Mouse (Mus musculus) heart, postnatal 0 days (tissue): Measurements from ENCODE around the gene Wdr63. TPM values are rescaled to one million over a fixed set of nuclear protein-coding genes. Genes with fewer than 3 reads are reported as not detected.
A peak's percentile ranks its signal among the peaks of the same experiment; 100 is the strongest.

Source experiments
- ATAC-seq: fragments of 200-750 bp; cut with Nextera tagmentation; 2 replicates; pipeline ENCODE4 v1.8.0; 2017; ENCODE audit warnings: low read depth, moderate number of reproducible peaks, moderate library complexity; ENCODE audit not compliant: insufficient read depth
- DNase-seq: peaks from one replicate; pipeline ENCODE4 v3.0.0-alpha.2; 2016; ENCODE audit warnings: low spot score
- H3K27ac ChIP-seq: fragments of 300-500 bp; sonication (generic); 2 replicates; pipeline ENCODE4 v1.5.1; 2014; ENCODE audit warnings: low read depth, mild to moderate bottlenecking
- H3K27me3 ChIP-seq: fragments of 300-500 bp; sonication (generic); 2 replicates; pipeline ENCODE4 v1.6.1; 2014; ENCODE audit warnings: low read length, mixed read lengths; ENCODE audit not compliant: control insufficient read depth, insufficient read depth
- H3K36me3 ChIP-seq: fragments of 300-500 bp; sonication (generic); replicated peaks from 2 replicates; pipeline ENCODE4 v1.6.1; 2014; ENCODE audit warnings: low read length, mixed read lengths; ENCODE audit not compliant: control insufficient read depth, insufficient read depth
- H3K4me1 ChIP-seq: fragments of 300-500 bp; sonication (generic); 2 replicates; pipeline ENCODE4 v1.6.1; 2014; ENCODE audit warnings: antibody characterized with exemption; ENCODE audit not compliant: control insufficient read depth, insufficient read depth
- H3K4me2 ChIP-seq: fragments of 300-500 bp; sonication (generic); 2 replicates; pipeline ENCODE4 v1.6.1; 2014; ENCODE audit warnings: low read depth, mild to moderate bottlenecking, low read length, moderate library complexity
- H3K4me3 ChIP-seq: fragments of 300-500 bp; sonication (generic); 2 replicates; pipeline ENCODE4 v1.5.1; 2014; ENCODE audit warnings: low read depth, low read length
- H3K9ac ChIP-seq: fragments of 300-500 bp; sonication (generic); replicated peaks from 2 replicates; pipeline ENCODE4 v1.6.1; 2014; ENCODE audit warnings: low read depth, low read length, mixed read lengths
- H3K9me3 ChIP-seq: fragments of 300-500 bp; sonication (generic); replicated peaks from 2 replicates; pipeline ENCODE4 v1.6.1; 2016; ENCODE audit warnings: low read length; ENCODE audit not compliant: control insufficient read depth
- CTCF ChIP-seq: IDR thresholded peaks from 2 replicates; pipeline ENCODE4 v1.5.1; 2016; ENCODE audit warnings: antibody characterized with exemption, control low read depth, low read depth
- EP300 ChIP-seq: IDR thresholded peaks from 2 replicates; pipeline ENCODE4 v1.6.1; 2016; ENCODE audit warnings: antibody characterized with exemption, low read depth
- WGBS: fragments of 180-500 bp; shearing (Covaris S2); extraction: QIAGEN DNeasy Blood & Tissue Kit; methylation state at CpG from one replicate; pipeline ENCODE4 v1.1.7; 2014; 5-methylcytosine and 5-hydroxymethylcytosine counted together
- polyA plus RNA-seq: library from polyadenylated mRNA; unstranded; fragments of >200 nt; fragmentation: Nextera tagmentation; extraction: Ambion mirVana; gene quantifications from 2 replicates; pipeline ENCODE4 v1.2.1, GENCODE M21; 2015
- total RNA-seq: library from RNA; depleted of rRNA; stranded (reverse); fragments of >200 nt; gene quantifications from 2 replicates; pipeline ENCODE4 v1.2.3, GENCODE M21; 2014; ENCODE audit warnings: low replicate concordance

Gene Wdr63
- total and polyA plus RNA-seq, 2 experiments from 2014 or later, result not detected

- Histone ChIP-seq H3K9ac (no peak overlapping the region), H3K4me2 (peak overlapping the region; percentile 22), H3K27ac (0 out of 2 replicates have a peak overlapping the region, but pooled peaks have one; percentile 5), H3K9me3 (no peaks in the 10 kb centered on the region), H3K27me3 (no peaks in the 10 kb centered on the region), H3K4me1 (peaks cover 27% of the 10 kb centered on the region), H3K36me3 (no peaks in the 10 kb centered on the region), H3K4me3 (no peak overlapping the region)
- ATAC-seq (peak; percentile 79), DNase-seq (peak; percentile 85)
- 32% methylated on average over 11 of the region's 11 CpGs for WGBS
- TF ChIP-seq EP300, result no peak
- no peak for TF ChIP-seq CTCF
Observed at GRCm38 (mm10) chr3:146051277-146052007, 56.5 kb downstream of the Wdr63 start.

GRCm38 (mm10) chr3:146049951-146050350 is 58.0 kb downstream of the Wdr63 start:
- H3K27ac ChIP-seq, result no peak overlapping the region
- TF ChIP-seq CTCF, result no peak
- TF ChIP-seq EP300, result no peak
- no peak overlapping the region for H3K4me2 ChIP-seq
- no peaks in the 10 kb centered on the region for H3K27me3 ChIP-seq
- no peaks in the 10 kb centered on the region for H3K9me3 ChIP-seq
- DNase-seq (no peak), ATAC-seq (no peak)
- H3K4me1 ChIP-seq, result peaks cover 27% of the 10 kb centered on the region
- H3K4me3 ChIP-seq, result no peak overlapping the region
- H3K36me3 ChIP-seq, result no peaks in the 10 kb centered on the region
- 75% methylated on average over 5 of the region's 5 CpGs for WGBS
- no peak overlapping the region for H3K9ac ChIP-seq

GRCm38 (mm10) chr3:146047704-146048207 is 60.2 kb downstream of the Wdr63 start:
- peak; percentile 40 for ATAC-seq
- Histone ChIP-seq H3K4me2 (peak overlapping the region; percentile 44), H3K27ac (peak overlapping the region; percentile 34), H3K9me3 (no peaks in the 10 kb centered on the region), H3K36me3 (no peaks in the 10 kb centered on the region), H3K4me3 (no peak overlapping the region), H3K27me3 (no peaks in the 10 kb centered on the region), H3K4me1 (peaks cover 19% of the 10 kb centered on the region), H3K9ac (0 out of 2 replicates have a peak overlapping the region, but pooled peaks have one; percentile 23)
- peak; percentile 63 for DNase-seq
- TF ChIP-seq EP300 (no peak), CTCF (no peak)
- 12% methylated on average over 15 of the region's 15 CpGs for WGBS

GRCm38 (mm10) chr3:146046076-146046475 is 61.9 kb downstream of the Wdr63 start:
- TF ChIP-seq EP300, result no peak
- no peak for TF ChIP-seq CTCF
- no peak overlapping the region for H3K4me3 ChIP-seq
- no peak overlapping the region for H3K9ac ChIP-seq
- H3K4me2 ChIP-seq, result no peak overlapping the region
- H3K27ac ChIP-seq, result no peak overlapping the region
- DNase-seq (no peak), ATAC-seq (no peak)
- no peaks in the 10 kb centered on the region for H3K36me3 ChIP-seq
- peaks cover 14% of the 10 kb centered on the region for H3K4me1 ChIP-seq
- H3K9me3 ChIP-seq, result no peaks in the 10 kb centered on the region
- H3K27me3 ChIP-seq, result no peaks in the 10 kb centered on the region
- 85% methylated on average over 11 of the region's 11 CpGs for WGBS

- H3K4me1 ChIP-seq, result peaks cover 14% of the 10 kb centered on the region
- H3K27me3 ChIP-seq, result no peaks in the 10 kb centered on the region
- peak; percentile 38 for DNase-seq
- 13% methylated on average over 11 of the region's 11 CpGs for WGBS
- H3K4me3 ChIP-seq, result no peak overlapping the region
- H3K36me3 ChIP-seq, result no peaks in the 10 kb centered on the region
- ATAC-seq, result 0 out of 2 replicates have a peak, but pooled peaks have one; percentile 19
- H3K27ac ChIP-seq, result 0 out of 2 replicates have a peak overlapping the region, but pooled peaks have one; percentile 20
- no peak for TF ChIP-seq EP300
- TF ChIP-seq CTCF, result no peak
- no peaks in the 10 kb centered on the region for H3K9me3 ChIP-seq
- no peak overlapping the region for H3K9ac ChIP-seq
- peak overlapping the region; percentile 28; the same call in 1 of the 2 replicates for H3K4me2 ChIP-seq
Observed at GRCm38 (mm10) chr3:146044977-146045376, 63.0 kb downstream of the Wdr63 start.
